Mouse (Mus musculus): Measurements from ENCODE around the gene Hist1h3e. TPM values are rescaled to one million over a fixed set of nuclear protein-coding genes. Genes with fewer than 3 reads are reported as not detected.
"Not testable (repeated sequence)": the region's sequence is repeated elsewhere in the genome, so short reads cannot be mapped to it uniquely, and the experiment has no call there.

Gene Hist1h3e
- polyA plus RNA-seq, 1 experiment from 2014 or later = 3.6 TPM

DNA sequence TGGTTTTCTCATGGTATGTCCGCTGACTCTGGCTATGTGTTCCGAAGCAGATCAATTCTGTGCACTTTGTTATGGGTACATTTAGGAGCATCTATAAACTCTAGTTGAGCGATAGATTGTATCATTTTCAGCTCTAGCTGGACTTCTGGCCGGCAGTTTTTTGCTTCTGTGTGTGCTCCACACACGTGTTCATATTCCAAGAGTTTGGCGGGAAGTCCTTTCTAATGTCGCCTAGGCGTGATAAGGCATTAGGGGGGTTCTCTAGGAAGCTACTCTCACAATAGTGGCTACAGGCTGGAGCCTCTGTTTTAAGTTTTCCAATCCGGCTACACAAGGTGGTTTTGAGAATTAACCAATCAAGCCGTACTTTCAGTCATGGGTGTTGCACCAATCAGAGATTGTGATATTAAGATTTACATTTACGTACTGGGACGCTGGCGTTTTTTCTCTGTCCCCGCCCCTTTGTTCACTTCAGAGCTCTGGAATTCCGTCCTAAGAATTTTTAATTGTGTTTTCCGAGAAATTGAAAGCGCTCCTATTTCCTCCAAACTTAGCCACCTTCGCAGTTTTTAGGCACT, 6.2 kb downstream of the Hist1h3e start:
- Histone ChIP-seq H3K36me3 (ENCODE audit: control insufficient read depth, insufficient read depth, low read length) (no peaks in the 10 kb centered on the region), H3K4me1 (ENCODE audit: control insufficient read depth, insufficient read depth, low read length) (no peaks in the 10 kb centered on the region; the same call in 1 of the 2 replicates), H3K4me3 (replicated peaks; ENCODE audit: low read length) (peak overlapping the region; percentile 67), H3K4me2 (ENCODE audit: low read depth, low read length) (peak overlapping the region; percentile 94), H3K27me3 (ENCODE audit: control insufficient read depth, insufficient read depth, low read length) (no peaks in the 10 kb centered on the region), H3K9me3 (replicated peaks; ENCODE audit: control insufficient read depth, low read length) (no peaks in the 10 kb centered on the region), H3K27ac (ENCODE audit: low read length) (peak overlapping the region; percentile 98), H3K9ac (ENCODE audit: low read length) (peak overlapping the region; percentile 85)
- under 1% methylated on average over 18 of the region's 18 CpGs for WGBS
- ATAC-seq (ENCODE audit: insufficient read depth, low FRiP score) = peak; percentile 78

- under 1% methylated on average over 51 of the region's 54 CpGs for WGBS
- Histone ChIP-seq H3K9me3 (replicated peaks; ENCODE audit: control insufficient read depth, low read length) (no peaks in the 10 kb centered on the region), H3K27ac (ENCODE audit: low read length) (peak overlapping the region; percentile 98), H3K9ac (ENCODE audit: low read length) (peak overlapping the region; percentile 85), H3K36me3 (ENCODE audit: control insufficient read depth, insufficient read depth, low read length) (no peaks in the 10 kb centered on the region), H3K4me2 (ENCODE audit: low read depth, low read length) (peak overlapping the region; percentile 94), H3K4me1 (ENCODE audit: control insufficient read depth, insufficient read depth, low read length) (peaks cover 4% of the 10 kb centered on the region; the same call in 1 of the 2 replicates), H3K27me3 (ENCODE audit: control insufficient read depth, insufficient read depth, low read length) (no peaks in the 10 kb centered on the region), H3K4me3 (replicated peaks; ENCODE audit: low read length) (peak overlapping the region; percentile 67)
- peak; percentile 90 for ATAC-seq (ENCODE audit: insufficient read depth, low FRiP score)
Observed at GRCm38 (mm10) chr13:23554925-23555838, 7.0 kb downstream of the Hist1h3e start.

DNA sequence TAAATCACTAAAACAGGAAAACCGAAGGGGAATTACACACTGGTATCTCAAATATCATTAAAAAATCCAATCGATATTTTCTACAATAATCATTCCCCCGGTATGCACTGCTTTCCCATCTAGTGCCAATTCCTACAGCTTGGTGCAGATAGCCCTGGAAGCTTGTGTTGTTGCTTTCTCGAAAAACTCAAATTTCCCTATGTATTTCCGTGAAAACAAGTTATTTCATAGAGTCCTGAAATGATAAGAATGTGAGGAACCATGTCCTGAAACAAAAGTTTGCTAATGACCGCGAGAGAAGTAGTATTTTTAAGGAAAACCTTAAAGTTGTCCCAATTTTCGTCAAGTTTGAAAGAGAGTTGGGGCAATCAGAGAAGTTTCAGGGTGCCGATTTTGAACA, 7.8 kb downstream of the Hist1h3e start:
- peak overlapping the region; percentile 85 for H3K9ac ChIP-seq (ENCODE audit: low read length)
- peak overlapping the region; percentile 98 for H3K27ac ChIP-seq (ENCODE audit: low read length)
- peak overlapping the region; percentile 67 for H3K4me3 ChIP-seq (replicated peaks; ENCODE audit: low read length)
- no peak for ATAC-seq (ENCODE audit: insufficient read depth, low FRiP score)
- H3K36me3 ChIP-seq (ENCODE audit: control insufficient read depth, insufficient read depth, low read length) = no peaks in the 10 kb centered on the region
- WGBS = 18% methylated on average over 9 of the region's 9 CpGs
- peaks cover 4% of the 10 kb centered on the region; the same call in 1 of the 2 replicates for H3K4me1 ChIP-seq (ENCODE audit: control insufficient read depth, insufficient read depth, low read length)
- H3K4me2 ChIP-seq (ENCODE audit: low read depth, low read length) = peak overlapping the region; percentile 94
- no peaks in the 10 kb centered on the region for H3K9me3 ChIP-seq (replicated peaks; ENCODE audit: control insufficient read depth, low read length)
- H3K27me3 ChIP-seq (ENCODE audit: control insufficient read depth, insufficient read depth, low read length) = no peaks in the 10 kb centered on the region

DNA sequence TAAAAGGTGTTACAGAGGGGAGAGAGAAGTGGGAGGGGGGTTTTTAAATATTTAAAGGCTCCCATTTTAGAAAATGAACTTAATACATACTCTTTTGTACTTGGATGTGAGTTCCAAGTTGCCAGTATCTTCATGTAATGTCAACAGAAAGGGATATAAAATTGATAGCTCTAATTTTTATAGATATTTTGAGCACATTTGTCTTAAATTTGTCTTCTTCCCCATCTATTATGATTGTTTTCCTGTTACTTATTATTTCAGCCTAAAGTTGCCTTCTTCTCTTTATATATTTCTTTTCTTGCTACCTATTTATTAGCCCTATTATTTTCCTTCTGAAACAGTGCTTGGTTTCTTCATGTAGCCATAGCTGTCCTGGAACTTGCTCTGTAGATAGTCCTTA, 9.2 kb downstream of the Hist1h3e start, which contains the start of gene Hist1h1d:
Gene Hist1h1d, plus strand, starts transcription at position 301 of the 400 bp plus-strand sequence.
- Histone ChIP-seq H3K27me3 (ENCODE audit: control insufficient read depth, insufficient read depth, low read length) (no peaks in the 10 kb centered on the region), H3K4me3 (replicated peaks; ENCODE audit: low read length) (0 out of 2 replicates have a peak within 1 kb of the TSS, but pooled peaks have one; percentile 3), H3K4me2 (ENCODE audit: low read depth, low read length) (peak within 1 kb of the TSS; percentile 50), H3K9me3 (replicated peaks; ENCODE audit: control insufficient read depth, low read length) (no peaks in the 10 kb centered on the region), H3K36me3 (ENCODE audit: control insufficient read depth, insufficient read depth, low read length) (no peaks in the 10 kb centered on the region), H3K4me1 (ENCODE audit: control insufficient read depth, insufficient read depth, low read length) (peaks cover 4% of the 10 kb centered on the region; the same call in 1 of the 2 replicates), H3K27ac (ENCODE audit: low read length) (peak within 1 kb of the TSS; percentile 98), H3K9ac (ENCODE audit: low read length) (peak within 1 kb of the TSS; percentile 48)
- no peak for ATAC-seq (ENCODE audit: insufficient read depth, low FRiP score)

DNA sequence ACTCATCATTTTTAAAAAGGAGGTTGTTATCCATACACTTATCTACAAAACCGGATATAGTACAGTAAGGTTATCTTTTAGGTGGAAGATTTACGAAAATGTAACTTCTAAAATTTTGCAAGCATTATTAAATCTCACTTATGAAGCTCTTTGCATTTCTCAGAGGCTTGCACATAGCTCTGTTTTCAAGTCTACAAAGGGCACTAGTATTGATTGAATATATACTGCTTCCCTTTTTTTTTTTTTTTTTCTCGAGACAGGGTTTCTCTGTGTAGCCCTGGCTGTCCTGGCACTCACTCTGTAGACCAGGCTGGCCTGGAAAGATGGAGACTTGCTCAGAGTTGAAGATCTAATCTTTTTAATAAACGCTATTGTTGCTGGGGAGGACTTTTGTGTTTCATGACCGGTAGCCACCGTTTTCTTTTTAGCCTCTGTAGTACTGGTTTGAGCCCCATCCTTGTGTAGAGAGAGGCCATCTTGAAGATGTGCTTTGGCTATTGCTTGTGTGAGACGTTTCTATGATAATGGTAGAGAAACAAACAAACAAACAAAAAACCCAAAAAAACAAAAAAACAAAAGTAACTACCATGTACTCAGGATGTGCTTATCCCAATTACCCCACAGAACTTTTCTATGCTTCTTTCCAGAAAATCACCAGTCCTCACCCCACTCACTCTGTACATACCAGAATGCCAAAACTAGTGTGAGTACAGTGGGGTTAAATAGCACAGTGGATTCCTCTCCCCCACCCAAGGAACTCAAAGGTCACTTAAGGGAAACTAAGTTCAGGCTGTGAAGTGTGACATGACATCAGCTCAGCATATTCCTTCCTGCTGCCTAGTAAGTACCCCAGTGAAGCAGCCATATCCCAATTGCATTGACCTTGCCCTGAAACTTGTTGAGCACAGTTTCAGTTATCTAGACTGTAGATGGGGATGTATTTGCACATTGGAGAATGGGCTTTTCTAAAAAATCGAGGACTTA, 9.9 kb downstream of the Hist1h3e start:
- Histone ChIP-seq H3K27ac (ENCODE audit: low read length) (peak overlapping the region; percentile 91), H3K4me1 (ENCODE audit: control insufficient read depth, insufficient read depth, low read length) (peaks cover 4% of the 10 kb centered on the region; the same call in 1 of the 2 replicates), H3K27me3 (ENCODE audit: control insufficient read depth, insufficient read depth, low read length) (no peaks in the 10 kb centered on the region), H3K9ac (ENCODE audit: low read length) (peak overlapping the region; percentile 48), H3K4me3 (replicated peaks; ENCODE audit: low read length) (peak overlapping the region; percentile 50), H3K4me2 (ENCODE audit: low read depth, low read length) (peak overlapping the region; percentile 50), H3K36me3 (ENCODE audit: control insufficient read depth, insufficient read depth, low read length) (no peaks in the 10 kb centered on the region), H3K9me3 (replicated peaks; ENCODE audit: control insufficient read depth, low read length) (no peaks in the 10 kb centered on the region)
- 40% methylated on average over 8 of the region's 8 CpGs for WGBS
- no peak for ATAC-seq (ENCODE audit: insufficient read depth, low FRiP score)

GRCm38 (mm10) chr13:23551146-23551834, 10.9 kb downstream of the Hist1h3e start, which contains the start of gene Hist1h4f:
Hist1h4f (minus strand) TSS chr13:23551648.
- Histone ChIP-seq H3K27ac (ENCODE audit: low read length) (peak within 1 kb of the TSS; percentile 91), H3K9ac (ENCODE audit: low read length) (peak within 1 kb of the TSS; percentile 68), H3K4me2 (ENCODE audit: low read depth, low read length) (peak within 1 kb of the TSS; percentile 50), H3K4me3 (replicated peaks; ENCODE audit: low read length) (peak within 1 kb of the TSS; percentile 50)
- not testable (repeated sequence) for H3K9me3 ChIP-seq (replicated peaks; ENCODE audit: control insufficient read depth, low read length); H3K4me1 ChIP-seq (ENCODE audit: control insufficient read depth, insufficient read depth, low read length); H3K27me3 ChIP-seq (ENCODE audit: control insufficient read depth, insufficient read depth, low read length); H3K36me3 ChIP-seq (ENCODE audit: control insufficient read depth, insufficient read depth, low read length)
- ATAC-seq (ENCODE audit: insufficient read depth, low FRiP score) = peak; percentile 86
- WGBS = 0% methylated on average over 46 of the region's 47 CpGs

- Histone ChIP-seq H3K4me3 (replicated peaks; ENCODE audit: low read length) (peak overlapping the region; percentile 50), H3K9me3 (replicated peaks; ENCODE audit: control insufficient read depth, low read length) (no peaks in the 10 kb centered on the region), H3K4me1 (ENCODE audit: control insufficient read depth, insufficient read depth, low read length) (0 out of 2 replicates have a peak, but pooled peaks cover 5% of the 10 kb centered on the region), H3K36me3 (ENCODE audit: control insufficient read depth, insufficient read depth, low read length) (no peaks in the 10 kb centered on the region), H3K27me3 (ENCODE audit: control insufficient read depth, insufficient read depth, low read length) (no peaks in the 10 kb centered on the region), H3K27ac (ENCODE audit: low read length) (peak overlapping the region; percentile 91), H3K9ac (ENCODE audit: low read length) (peak overlapping the region; percentile 68), H3K4me2 (ENCODE audit: low read depth, low read length) (peak overlapping the region; percentile 50)
- ATAC-seq (ENCODE audit: insufficient read depth, low FRiP score) = no peak
- 6% methylated on average over 3 of the region's 3 CpGs for WGBS
Observed at GRCm38 (mm10) chr13:23550761-23551145, 11.4 kb downstream of the Hist1h3e start.

DNA sequence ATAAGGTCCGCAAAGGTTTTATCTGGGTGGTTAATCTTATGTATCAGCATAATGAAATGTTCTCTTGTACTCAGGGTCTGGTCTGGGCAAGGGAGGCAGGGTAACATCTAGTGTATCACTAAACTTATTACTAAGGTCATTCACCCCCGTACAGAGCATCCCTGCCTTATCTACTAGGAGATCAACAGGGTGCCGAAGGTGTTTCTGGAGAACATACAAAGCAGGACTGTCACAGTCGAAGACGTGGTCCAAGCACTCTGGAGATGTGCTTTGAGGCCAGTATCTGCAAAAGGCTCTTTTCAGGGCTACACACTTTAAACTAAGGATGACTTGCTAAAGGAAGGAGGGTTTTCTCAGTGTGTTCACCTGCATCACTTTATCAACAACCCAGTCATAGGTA, 15.5 kb downstream of the Hist1h3e start:
- 69% methylated on average over 5 of the region's 5 CpGs for whole genome bisulfite sequencing
- Histone ChIP-seq H3K4me1 (ENCODE audit: control insufficient read depth, insufficient read depth, low read length) (0 out of 2 replicates have a peak, but pooled peaks cover 7% of the 10 kb centered on the region), H3K4me2 (ENCODE audit: low read depth, low read length) (no peak overlapping the region), H3K9ac (ENCODE audit: low read length) (no peak overlapping the region), H3K27me3 (ENCODE audit: control insufficient read depth, insufficient read depth, low read length) (no peaks in the 10 kb centered on the region), H3K4me3 (replicated peaks; ENCODE audit: low read length) (no peak overlapping the region), H3K36me3 (ENCODE audit: control insufficient read depth, insufficient read depth, low read length) (no peaks in the 10 kb centered on the region), H3K27ac (ENCODE audit: low read length) (no peak overlapping the region), H3K9me3 (replicated peaks; ENCODE audit: control insufficient read depth, low read length) (no peaks in the 10 kb centered on the region)
- no peak for ATAC-seq (ENCODE audit: insufficient read depth, low FRiP score)

All from stomach, embryonic 16.5 days (tissue).